Mouse (Mus musculus): ENCODE data around the gene Olfr166.
"Not testable (repeated sequence)": the region's sequence is repeated elsewhere in the genome, so short reads cannot be mapped to it uniquely, and the experiment has no call there.

The Olfr166 gene

DNA sequence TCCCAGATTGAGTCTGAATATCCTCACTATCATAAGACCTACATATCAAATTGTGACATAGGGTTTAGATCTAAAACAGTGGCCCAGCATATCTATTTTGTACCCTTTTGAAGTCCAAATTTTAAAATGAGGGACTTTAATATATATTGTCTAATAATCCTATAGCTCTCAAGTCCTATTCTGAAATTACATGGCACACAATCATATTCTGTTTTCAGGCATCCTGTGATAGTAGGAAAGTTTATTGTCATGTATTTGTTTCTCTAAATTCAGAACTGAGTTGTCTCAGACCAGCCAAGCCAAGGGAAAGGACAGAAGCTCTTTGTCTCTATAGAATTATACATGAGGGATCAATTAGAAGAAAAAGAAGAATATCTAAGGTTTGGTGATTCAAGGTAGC, at the start of gene Olfr166:
Gene Olfr166, plus strand, starts transcription at position 301 of the 400 bp plus-strand sequence.
- no peak for DNase-seq (ENCODE audit: low spot score in 2 of 2)

DNA sequence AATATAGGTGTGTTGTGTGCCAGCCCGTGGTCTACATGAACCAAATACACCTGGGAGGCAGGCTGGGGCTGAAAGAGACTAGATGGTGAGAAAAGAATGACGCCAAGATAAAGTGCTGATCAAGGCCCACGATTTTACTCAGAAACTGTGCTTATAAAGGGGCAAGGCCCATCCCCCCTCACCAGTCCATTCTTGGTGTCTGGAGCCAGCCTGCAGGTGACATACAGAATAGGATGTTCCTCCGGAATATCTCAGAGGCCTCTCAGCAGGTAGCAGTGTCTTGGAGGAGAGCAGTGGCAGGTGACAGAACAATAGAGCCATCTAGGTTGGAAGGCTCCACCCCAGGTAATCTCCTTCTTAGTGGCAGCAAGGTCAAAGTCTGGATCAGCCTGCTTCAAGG, 24.8 kb upstream of the Olfr166 start:
- not testable (repeated sequence) for DNase-seq (ENCODE audit: low spot score in 2 of 2)

DNA sequence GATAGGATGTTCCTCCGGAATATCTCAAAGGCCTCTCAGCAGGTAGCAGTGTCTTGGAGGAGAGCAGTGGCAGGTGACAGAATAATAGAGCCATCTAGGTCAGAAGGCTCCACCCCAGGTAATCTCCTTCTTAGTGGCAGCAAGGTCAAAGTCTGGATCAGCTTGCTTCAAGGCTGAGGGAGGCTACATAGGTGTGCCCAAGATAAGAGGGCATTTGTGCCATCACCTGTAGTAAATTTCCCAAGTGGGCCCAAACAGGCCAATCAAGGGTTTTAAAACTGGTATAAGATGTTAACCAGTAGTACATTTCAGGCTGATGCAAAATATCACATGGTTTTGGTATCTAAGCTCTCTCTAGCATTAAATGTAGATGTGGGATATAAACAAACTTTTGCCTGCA, 19.1 kb upstream of the Olfr166 start:
- DNase-seq (ENCODE audit: low spot score in 2 of 2): no peak

DNA sequence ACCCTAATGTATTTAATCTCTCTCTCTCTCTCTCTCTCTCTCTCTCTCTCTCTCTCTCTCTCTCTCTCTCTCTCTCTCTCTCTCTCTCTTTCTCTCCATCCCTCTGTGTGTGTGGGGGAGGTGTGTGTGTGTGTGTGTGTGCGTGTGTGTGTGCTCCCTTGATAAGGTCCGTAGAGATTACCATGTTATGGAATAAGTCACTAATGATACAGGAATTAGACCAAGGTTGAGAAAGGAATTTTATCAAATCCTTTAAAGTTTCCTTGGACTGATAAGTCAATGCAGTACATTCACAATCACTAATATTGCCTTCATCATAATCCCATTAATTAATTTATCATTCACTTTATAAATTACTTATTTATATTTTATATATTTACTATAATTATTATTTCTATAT, 38.7 kb downstream of the Olfr166 start, which contains the start of gene Olfr167:
Gene Olfr167, minus strand, starts transcription at position 101 of the 400 bp plus-strand sequence.
- DNase-seq (ENCODE audit: low spot score in 2 of 2): no peak

DNA sequence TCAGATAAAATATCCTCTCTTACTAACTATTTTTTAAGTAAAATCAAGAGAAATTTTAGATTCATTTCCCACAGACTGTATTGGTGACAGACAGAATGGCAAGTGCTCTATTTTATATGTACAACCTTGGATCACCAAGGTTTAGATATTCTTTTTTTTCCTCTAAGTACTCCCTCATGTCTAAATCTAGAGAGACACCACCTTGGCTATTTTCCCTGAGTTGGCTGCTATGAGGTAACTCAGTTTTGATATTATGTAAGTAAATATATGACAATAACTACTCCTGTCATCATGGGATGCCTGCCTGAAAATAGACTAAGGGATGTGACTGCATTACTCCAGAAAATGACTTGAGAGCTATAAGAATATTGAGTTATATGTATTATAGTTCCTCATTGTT, 52.0 kb downstream of the Olfr166 start, which contains the start of gene Olfr168:
Gene Olfr168, minus strand, starts transcription at position 101 of the 400 bp plus-strand sequence.
- no peak for DNase-seq (ENCODE audit: low spot score in 2 of 2)
